In the genomic region with DNA sequence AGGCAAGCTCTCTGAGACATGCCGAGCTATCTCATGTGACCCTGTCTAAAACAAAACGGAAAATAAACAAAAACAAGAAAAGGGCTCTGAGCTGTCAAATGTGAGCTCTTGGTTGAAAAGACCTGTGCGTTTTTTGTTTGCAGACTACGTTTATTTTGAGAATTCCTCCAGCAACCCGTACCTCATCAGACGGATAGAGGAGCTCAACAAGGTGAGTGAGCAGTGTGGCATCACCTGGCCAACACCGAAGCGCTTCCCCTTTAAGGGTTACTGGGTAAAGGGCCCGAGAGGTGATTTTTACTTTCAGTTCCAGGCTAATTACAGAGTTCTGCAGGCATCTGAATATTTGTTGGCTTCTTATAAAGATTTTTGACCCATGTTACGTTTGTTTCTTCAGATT, we compare ENCODE assay signal across 17 mouse cellular contexts. TPM values are rescaled to one million over a fixed set of nuclear protein-coding genes. Genes with fewer than 3 reads are reported as not detected.
DNase-seq lines count a peak whose midpoint lies in the region; ATAC-seq and TF ChIP-seq lines count a peak whose summit lies in the region.
"Had no signal": no experiment of that assay in that cellular context is flagged by ENCODE, and none has a peak within 500 bp of the region (broad histone marks: within the 10 kb centered on the region; RNA-seq: fewer than 3 reads in every experiment).

No protein-coding gene starts in this region.

- H3K27ac ChIP-seq in forebrain, embryonic 11.5 days (ENCODE audit: low read depth, low read length) = no peak overlapping the region
- H3K27ac ChIP-seq in forebrain, embryonic 10.5 days = no peak overlapping the region
- H3K27ac ChIP-seq in spleen, adult 2 months (ENCODE audit: insufficient read depth, low read length) = peak overlapping the region; percentile 98
- H3K27ac ChIP-seq in bone marrow, adult 2 months (ENCODE audit: control insufficient read depth, insufficient read depth, low read depth, low read length, poor library complexity) = peak overlapping the region; percentile 65
- H3K27ac ChIP-seq in macrophage = 0 out of 2 replicates have a peak overlapping the region, but pooled peaks have one; percentile 0
- H3K27ac ChIP-seq in limb, embryonic 10.5 days = no peak overlapping the region
- H3K27ac ChIP-seq: embryonic facial prominence, embryonic 13.5 days; hindbrain, embryonic 10.5 days; limb, embryonic 12.5 days had no signal

- H3K4me3 ChIP-seq in forebrain, embryonic 11.5 days (ENCODE audit: low read depth, low read length) = no peak overlapping the region
- H3K4me3 ChIP-seq in forebrain, embryonic 10.5 days = no peak overlapping the region
- H3K4me3 ChIP-seq in spleen, adult 2 months (ENCODE audit: extremely low read depth, insufficient read depth, insufficient read length) = peak overlapping the region; percentile 35; the same call in 1 of the 2 replicates
- H3K4me3 ChIP-seq in bone marrow, adult 2 months (replicated peaks; ENCODE audit: control insufficient read depth, low read depth, low read length) = peak overlapping the region; percentile 17
- H3K4me3 ChIP-seq in macrophage (ENCODE audit: inconsistent target) = no peak overlapping the region
- no peak overlapping the region for H3K4me3 ChIP-seq in limb, embryonic 10.5 days
- H3K4me3 ChIP-seq: limb, embryonic 12.5 days had no signal

- H3K4me2 ChIP-seq in forebrain, embryonic 11.5 days (ENCODE audit: low read depth, low read length, severe bottlenecking) = no peak overlapping the region
- H3K4me2 ChIP-seq: limb, embryonic 12.5 days had no signal

- 92% methylated on average over 10 of the region's 10 CpGs for WGBS in forebrain, embryonic 11.5 days
- WGBS in forebrain, embryonic 10.5 days = 92% methylated on average over 10 of the region's 10 CpGs
- 36% methylated on average over 10 of the region's 10 CpGs for WGBS in spleen, adult 2 months
- 50% methylated on average over 10 of the region's 10 CpGs for WGBS in bone marrow, adult 2 months
- 52% methylated on average over 10 of the region's 10 CpGs for WGBS in macrophage (ENCODE audit: missing documents)
- 92% methylated on average over 10 of the region's 10 CpGs for WGBS in limb, embryonic 10.5 days

- DNase-seq in forebrain, embryonic 11.5 days (ENCODE audit: low spot score) = peak; percentile 22
- no peak for DNase-seq in forebrain, embryonic 10.5 days (ENCODE audit: extremely low spot score, low spot score)
- DNase-seq in spleen, adult 2 months (ENCODE audit: low read depth in 1 of 2, low spot score in 2 of 2) = peak in 1 of 2 experiments; percentile 32
- DNase-seq in spleen, adult 12 weeks (ENCODE audit: low spot score) = no peak
- no peak for DNase-seq in limb, embryonic 10.5 days (ENCODE audit: low spot score)
- DNase-seq in frontal cortex, postnatal 25 days (ENCODE audit: low spot score in 2 of 2) = no peak
- DNase-seq: cerebellum, adult 9-11 months; kidney, postnatal 14 days; lung, postnatal 4 days had no signal

- no peak for TF ChIP-seq CTCF in spleen, adult 2 months (IDR thresholded peaks at IDR 0.05; ENCODE audit: extremely low read depth, insufficient read depth, insufficient read length, insufficient replicate concordance)
- no peak for TF ChIP-seq CTCF in bone marrow, adult 2 months (IDR thresholded peaks at IDR 0.05; ENCODE audit: control insufficient read depth, insufficient read depth, low read length)

- no peaks in the 10 kb centered on the region for H3K9me3 ChIP-seq in forebrain, embryonic 11.5 days (ENCODE audit: control insufficient read depth, low read length)
- no peaks in the 10 kb centered on the region for H3K9me3 ChIP-seq in forebrain, embryonic 10.5 days
- H3K9me3 ChIP-seq in limb, embryonic 10.5 days (replicated peaks) = no peaks in the 10 kb centered on the region
- H3K9me3 ChIP-seq: embryonic facial prominence, embryonic 13.5 days; hindbrain, embryonic 10.5 days; limb, embryonic 12.5 days had no signal

- no peak for TF ChIP-seq POLR2A in spleen, adult 2 months (IDR thresholded peaks at IDR 0.05; ENCODE audit: low read depth, low read length)
- TF ChIP-seq POLR2A in bone marrow, adult 2 months (IDR thresholded peaks at IDR 0.05; ENCODE audit: borderline replicate concordance, control insufficient read depth, low read depth, low read length) = no peak

- peaks cover 63% of the 10 kb centered on the region for H3K79me2 ChIP-seq in macrophage (ENCODE audit: inconsistent target)

- H3K4me1 ChIP-seq in forebrain, embryonic 11.5 days (replicated peaks; ENCODE audit: control insufficient read depth, insufficient read depth, low read length) = peaks cover 2% of the 10 kb centered on the region; the same call in 1 of the 2 replicates
- H3K4me1 ChIP-seq in forebrain, embryonic 10.5 days = peaks cover 25% of the 10 kb centered on the region
- H3K4me1 ChIP-seq in spleen, adult 2 months (ENCODE audit: control insufficient read depth, insufficient read depth, insufficient read length) = peaks cover 12% of the 10 kb centered on the region; the same call in 1 of the 2 replicates
- H3K4me1 ChIP-seq in bone marrow, adult 2 months (ENCODE audit: control insufficient read depth, insufficient read depth, low read length) = peaks cover 3% of the 10 kb centered on the region; the same call in 1 of the 2 replicates
- H3K4me1 ChIP-seq in limb, embryonic 10.5 days = peaks cover 22% of the 10 kb centered on the region

- H3K36me3 ChIP-seq in forebrain, embryonic 11.5 days (ENCODE audit: control insufficient read depth, insufficient read depth, low read length) = no peaks in the 10 kb centered on the region
- peaks cover 21% of the 10 kb centered on the region for H3K36me3 ChIP-seq in forebrain, embryonic 10.5 days (replicated peaks)
- peaks cover 4% of the 10 kb centered on the region for H3K36me3 ChIP-seq in spleen, adult 2 months (ENCODE audit: control insufficient read depth, insufficient read depth, low read length)
- 0 out of 2 replicates have a peak, but pooled peaks cover 5% of the 10 kb centered on the region for H3K36me3 ChIP-seq in macrophage (ENCODE audit: inconsistent target)
- peaks cover 38% of the 10 kb centered on the region for H3K36me3 ChIP-seq in limb, embryonic 10.5 days

- no peak for ATAC-seq in forebrain, embryonic 11.5 days (replicated peaks; ENCODE audit: low FRiP score)
- ATAC-seq: forebrain, embryonic 14.5 days; intestine, postnatal 0 days; midbrain, embryonic 16.5 days had no signal

- H3K9ac ChIP-seq in forebrain, embryonic 11.5 days (ENCODE audit: low read length) = no peak overlapping the region
- H3K9ac ChIP-seq: embryonic facial prominence, embryonic 13.5 days; limb, embryonic 12.5 days had no signal

- H3K27me3 ChIP-seq in forebrain, embryonic 11.5 days (ENCODE audit: control insufficient read depth, insufficient read depth, low read length) = no peaks in the 10 kb centered on the region
- H3K27me3 ChIP-seq in forebrain, embryonic 10.5 days (ENCODE audit: poor library complexity, severe bottlenecking) = peaks cover 6% of the 10 kb centered on the region; the same call in 1 of the 2 replicates
- H3K27me3 ChIP-seq in spleen, adult 2 months (ENCODE audit: control insufficient read depth, insufficient read depth, low read length) = no peaks in the 10 kb centered on the region
- no peaks in the 10 kb centered on the region for H3K27me3 ChIP-seq in limb, embryonic 10.5 days (ENCODE audit: low read depth, poor library complexity, severe bottlenecking)
- H3K27me3 ChIP-seq: embryonic facial prominence, embryonic 13.5 days; limb, embryonic 12.5 days had no signal

RNA-seq across cellular contexts. Expression of gene Mta3, which starts 2.3 kb away (rescaled TPM):
- polyA plus RNA-seq in forebrain, embryonic 11.5 days (2014; fragmentation: Nextera tagmentation; extraction: Ambion mirVana) = 32.9 and 38.4 TPM in 2 replicates
- polyA plus RNA-seq in forebrain, embryonic 10.5 days (2016; fragmentation: Nextera tagmentation; extraction: Ambion mirVana) = 31.8 and 34.0 TPM in 2 replicates
- polyA plus RNA-seq in spleen, adult 2 months (2012; rRNA removed) = 30.5 and 45.5 TPM in 2 replicates
- 15.8 and 21.0 TPM in 2 replicates for polyA plus RNA-seq in bone marrow, adult 2 months (2011; ENCODE audit: insufficient read depth, insufficient read length, low replicate concordance, missing spikeins)
- 100 to 1,000 TPM in 11 of 26 experiments, 10 to 100 TPM in 15; 22.8 to 143 (median 94.8) TPM for total RNA-seq in macrophage (2018; cell fraction: chromatin; rRNA removed)
- total RNA-seq in macrophage (2018; cell fraction: cytosol; rRNA removed) = 10 to 100 TPM; 26.2 to 42.3 (median 34.7) TPM
- total RNA-seq in macrophage (2018; cell fraction: nucleus; rRNA removed) = 10 to 100 TPM; 14.8 to 97.0 (median 42.8) TPM
- 35.9 to 71.7 TPM (median 43.5 TPM) in 3 replicates for polyA plus RNA-seq in macrophage (2018)
- polyA plus RNA-seq in limb, embryonic 10.5 days (2016; fragmentation: Nextera tagmentation; extraction: Ambion mirVana) = 46.2 and 49.0 TPM in 2 replicates

Comparison
In these comparisons a context has a peak if more than half of its experiments do, and no peak if none do; other contexts are left out.
1. H3K27ac ChIP-seq: peak in spleen, adult 2 months (single experiment), bone marrow, adult 2 months (single experiment) and macrophage (single experiment); none in forebrain, embryonic 11.5 days (single experiment), forebrain, embryonic 10.5 days (single experiment) and limb, embryonic 10.5 days (single experiment).
2. H3K4me3 ChIP-seq: peak in spleen, adult 2 months (single experiment) and bone marrow, adult 2 months (single experiment); none in forebrain, embryonic 11.5 days (single experiment), forebrain, embryonic 10.5 days (single experiment), macrophage (single experiment) and limb, embryonic 10.5 days (single experiment).